Mouse (Mus musculus): Measurements from ENCODE around the gene Rag2.

Rag2 gene

DNA sequence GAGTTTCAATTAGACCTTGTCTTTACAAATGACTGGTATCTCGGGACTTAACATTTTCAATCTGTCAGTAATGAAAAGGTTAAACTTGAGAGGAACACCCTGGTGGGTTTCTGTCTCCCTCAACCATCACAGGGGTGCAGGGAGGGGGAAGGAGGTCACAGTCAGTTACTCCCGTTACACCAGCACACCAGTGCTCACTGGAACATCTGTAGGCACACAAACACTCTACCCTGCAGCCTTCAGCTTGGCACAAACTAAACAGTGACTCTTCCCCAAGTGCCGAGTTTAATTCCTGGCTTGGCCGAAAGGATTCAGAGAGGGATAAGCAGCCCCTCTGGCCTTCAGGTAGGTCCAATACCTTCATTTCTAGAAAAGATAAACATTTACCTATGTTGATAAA lies at the start of gene Rag2:
Gene Rag2 (plus strand): TSS at position 193 of the 400 bp plus-strand sequence.
- DNase-seq, result peak; percentile 89

DNA sequence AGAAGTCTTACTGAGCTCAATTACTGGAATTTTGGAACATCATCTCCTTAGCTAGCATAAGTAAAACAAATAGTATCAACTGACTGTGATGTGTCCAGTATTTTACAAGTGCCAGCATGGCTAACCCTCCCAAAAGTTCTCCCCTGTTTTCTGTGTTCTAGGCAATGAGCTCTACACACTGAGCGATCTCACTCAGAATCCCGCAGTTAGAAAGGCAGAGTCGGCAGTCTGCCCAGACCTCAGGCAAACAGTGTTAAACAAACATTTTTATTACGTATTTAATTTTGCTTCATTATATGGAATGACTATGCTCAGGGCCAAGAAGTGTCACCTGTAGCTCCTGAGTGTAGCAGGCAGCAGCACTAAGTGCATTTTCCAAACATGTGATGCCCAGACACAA lies 47.3 kb upstream of the Rag2 start:
- no peak for DNase-seq

DNA sequence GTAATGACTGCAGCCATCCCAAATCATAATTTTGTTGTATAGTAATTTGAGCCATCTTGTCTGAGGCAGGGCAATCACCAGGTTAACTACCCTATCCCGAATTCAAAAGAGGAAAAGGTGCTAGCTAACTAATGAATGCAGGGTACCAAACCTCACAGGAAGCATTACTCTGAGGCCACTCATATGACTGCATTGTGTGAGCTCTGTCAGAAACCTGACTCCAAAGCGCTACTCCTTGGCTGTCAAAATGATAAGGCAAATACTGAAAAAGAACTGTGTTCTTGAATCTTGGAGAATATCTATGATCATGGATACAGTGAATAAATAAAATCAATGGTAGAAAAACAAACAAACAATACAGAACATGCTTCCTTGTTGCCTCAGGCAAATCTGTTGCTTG lies 44.5 kb upstream of the Rag2 start:
- DNase-seq, result peak; percentile 21

DNA sequence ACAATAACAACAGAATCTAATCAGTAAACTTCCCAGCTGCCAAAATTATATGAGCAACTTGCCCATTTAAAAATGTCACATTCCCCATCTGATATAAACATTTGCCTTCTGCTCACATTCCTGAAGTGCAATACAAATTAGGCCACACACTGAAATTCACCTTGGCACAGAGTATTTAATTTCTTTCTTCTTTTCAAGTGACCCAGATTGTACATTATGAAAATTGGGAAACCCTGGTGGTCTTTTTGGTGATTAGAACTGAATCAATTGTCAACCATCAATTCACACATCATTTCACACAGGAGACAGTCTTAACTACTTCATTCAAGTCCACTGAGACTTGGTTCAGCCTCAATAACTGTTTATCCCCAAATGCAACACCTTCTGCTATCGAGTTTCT lies 44.1 kb upstream of the Rag2 start:
- peak; percentile 1 for DNase-seq

DNA sequence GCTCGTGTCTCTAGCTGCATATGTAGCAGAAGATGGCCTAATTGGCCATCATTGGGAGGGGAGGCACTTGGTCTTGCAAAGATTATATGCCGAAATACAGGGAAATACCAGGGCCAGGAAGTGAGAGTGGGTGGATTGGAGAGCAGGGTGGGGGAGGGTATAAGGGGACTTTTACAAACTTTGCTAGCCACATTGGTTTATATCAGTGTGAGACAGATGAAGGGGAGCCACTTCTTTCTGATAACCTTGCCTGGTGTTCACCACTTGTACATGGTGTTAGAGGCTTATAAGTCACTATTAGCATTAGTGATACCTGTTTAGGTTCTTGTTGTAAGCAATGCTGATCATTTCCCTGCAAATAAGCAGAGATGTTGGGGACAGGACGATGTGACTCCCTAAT lies 43.5 kb upstream of the Rag2 start:
- peak; percentile 26 for DNase-seq

DNA sequence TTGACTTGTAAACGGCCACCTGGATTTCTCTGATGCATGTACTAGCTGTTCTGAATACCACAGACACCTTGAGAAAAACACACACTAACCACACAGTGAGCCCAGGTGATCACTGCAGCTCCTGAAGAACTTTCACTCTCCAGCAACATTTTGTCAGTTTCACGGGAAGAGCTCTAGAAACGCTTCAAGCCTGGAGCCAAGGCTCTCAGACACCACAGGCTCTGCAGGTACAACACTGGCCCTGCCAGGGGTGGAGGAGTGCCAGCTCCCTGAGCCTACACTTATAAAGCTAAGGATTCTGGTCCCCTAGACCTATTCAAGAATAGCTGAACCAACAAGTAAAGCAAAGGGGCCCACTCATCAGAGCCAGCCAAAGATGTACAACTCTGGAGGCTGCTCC lies 43.1 kb upstream of the Rag2 start:
- DNase-seq, result peak; percentile 68

DNA sequence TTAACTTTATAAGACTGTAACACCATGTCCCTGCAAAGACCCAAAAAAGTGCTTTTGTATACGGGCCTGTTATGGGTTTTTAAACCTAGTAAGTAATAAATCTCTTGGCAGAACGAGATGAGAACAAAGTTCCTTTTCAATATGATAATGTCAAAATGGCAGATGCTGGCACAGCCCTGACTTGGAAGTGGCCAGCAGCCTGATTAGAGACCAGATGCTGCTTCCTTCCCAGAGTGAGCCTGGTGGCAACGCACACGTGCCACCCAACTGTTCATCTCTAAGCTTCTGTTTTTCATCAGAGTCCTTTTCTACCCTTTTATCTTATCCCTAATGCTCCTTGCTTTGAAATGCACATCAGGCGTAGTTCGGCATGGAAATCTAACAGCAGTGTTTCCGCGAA lies 33.2 kb upstream of the Rag2 start:
- DNase-seq, result peak; percentile 25

DNA sequence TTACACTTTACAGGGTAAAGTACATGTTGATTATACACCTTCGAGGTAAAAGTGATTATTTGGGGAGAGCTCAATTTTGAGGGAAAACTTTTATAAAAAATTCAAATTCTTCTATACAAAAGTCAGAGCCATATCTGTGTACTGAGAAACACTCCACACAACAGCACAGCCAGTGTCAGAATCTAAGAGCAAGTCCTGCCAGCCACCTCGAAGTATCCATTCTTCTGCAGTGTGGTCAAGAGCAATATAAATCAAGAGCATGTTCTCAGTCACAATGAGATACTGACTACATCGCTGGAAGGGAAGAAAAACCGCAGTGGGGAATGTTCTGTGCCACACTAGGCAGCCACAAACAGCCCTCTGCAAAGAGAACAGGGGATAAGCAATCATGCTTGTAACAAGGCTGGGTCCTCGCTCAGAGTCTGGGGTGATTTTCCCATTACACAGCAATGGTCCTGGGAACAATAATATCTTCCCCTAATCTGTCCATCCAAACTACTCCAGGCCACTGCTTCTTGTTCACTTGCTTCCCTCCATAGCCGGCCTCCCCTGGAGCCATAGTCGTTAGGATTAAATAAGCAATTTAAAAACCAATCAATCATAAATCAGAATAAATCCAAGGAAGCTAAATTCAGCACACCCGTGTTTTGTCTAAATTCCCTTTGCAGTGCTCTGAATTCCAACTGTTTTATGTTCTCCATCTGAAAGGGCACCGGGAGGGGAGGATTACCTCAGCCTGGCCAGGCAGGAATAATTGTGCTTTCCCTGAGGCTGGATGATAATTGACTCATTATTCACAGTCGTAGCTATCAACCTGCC lies 32.3 kb upstream of the Rag2 start:
- peak; percentile 46 for DNase-seq

DNA sequence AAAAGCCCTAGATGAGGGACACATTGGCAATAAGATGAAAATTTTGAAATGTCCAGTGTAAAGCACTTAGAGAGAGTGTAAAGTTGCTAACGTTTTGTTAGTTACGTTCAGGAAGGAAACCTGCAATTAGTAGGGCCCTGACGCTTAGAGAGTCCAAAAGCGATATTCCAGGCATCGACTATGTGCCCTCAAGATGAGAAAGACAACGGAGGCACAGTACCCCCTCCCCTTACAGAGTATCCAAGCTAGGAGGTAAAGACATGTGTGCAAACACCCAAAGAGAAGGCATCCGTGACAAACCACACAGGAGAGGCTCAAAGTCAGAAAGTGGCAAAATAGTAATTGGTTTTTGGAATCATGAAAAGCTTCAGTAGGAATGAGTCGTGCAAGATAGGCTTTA lies 31.6 kb upstream of the Rag2 start:
- DNase-seq, result peak; percentile 4

DNA sequence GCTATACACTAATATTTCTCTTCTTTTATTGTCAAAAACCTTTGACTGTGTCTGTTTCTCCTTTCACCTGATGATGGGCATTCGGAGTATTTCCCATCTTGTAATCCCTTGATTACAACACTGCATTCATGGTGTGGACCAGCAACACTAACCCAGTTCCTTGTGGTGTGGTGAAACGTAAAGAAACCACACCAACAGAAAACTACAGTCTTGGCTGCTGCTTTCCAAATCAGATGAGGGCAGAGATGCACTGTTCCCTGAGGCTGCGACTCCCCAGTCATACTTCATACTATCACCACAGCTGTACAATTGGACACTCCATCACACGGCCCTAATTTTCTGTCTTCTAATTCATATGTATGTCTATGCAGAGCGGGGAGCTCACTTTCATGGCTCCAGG lies 29.8 kb upstream of the Rag2 start:
- DNase-seq, result peak; percentile 15

DNA sequence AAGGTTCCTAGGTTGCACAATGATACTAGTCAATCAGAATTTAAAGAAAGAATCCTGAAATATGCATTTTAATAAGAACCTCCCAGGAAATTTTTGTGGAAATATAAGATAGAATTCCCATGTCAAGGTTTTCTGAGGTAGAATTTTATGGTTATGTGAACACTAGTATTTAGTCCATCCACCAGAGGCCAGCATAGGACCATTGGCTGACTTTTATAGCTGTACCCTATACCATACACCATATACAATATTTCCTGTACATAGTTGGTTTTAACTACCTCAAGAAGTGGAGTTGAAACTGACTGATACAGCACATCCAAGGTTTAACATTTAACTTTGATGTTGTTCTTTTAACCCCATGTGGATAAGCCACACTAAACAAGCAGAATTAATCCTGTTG lies 27.3 kb upstream of the Rag2 start:
- DNase-seq, result peak; percentile 63

DNA sequence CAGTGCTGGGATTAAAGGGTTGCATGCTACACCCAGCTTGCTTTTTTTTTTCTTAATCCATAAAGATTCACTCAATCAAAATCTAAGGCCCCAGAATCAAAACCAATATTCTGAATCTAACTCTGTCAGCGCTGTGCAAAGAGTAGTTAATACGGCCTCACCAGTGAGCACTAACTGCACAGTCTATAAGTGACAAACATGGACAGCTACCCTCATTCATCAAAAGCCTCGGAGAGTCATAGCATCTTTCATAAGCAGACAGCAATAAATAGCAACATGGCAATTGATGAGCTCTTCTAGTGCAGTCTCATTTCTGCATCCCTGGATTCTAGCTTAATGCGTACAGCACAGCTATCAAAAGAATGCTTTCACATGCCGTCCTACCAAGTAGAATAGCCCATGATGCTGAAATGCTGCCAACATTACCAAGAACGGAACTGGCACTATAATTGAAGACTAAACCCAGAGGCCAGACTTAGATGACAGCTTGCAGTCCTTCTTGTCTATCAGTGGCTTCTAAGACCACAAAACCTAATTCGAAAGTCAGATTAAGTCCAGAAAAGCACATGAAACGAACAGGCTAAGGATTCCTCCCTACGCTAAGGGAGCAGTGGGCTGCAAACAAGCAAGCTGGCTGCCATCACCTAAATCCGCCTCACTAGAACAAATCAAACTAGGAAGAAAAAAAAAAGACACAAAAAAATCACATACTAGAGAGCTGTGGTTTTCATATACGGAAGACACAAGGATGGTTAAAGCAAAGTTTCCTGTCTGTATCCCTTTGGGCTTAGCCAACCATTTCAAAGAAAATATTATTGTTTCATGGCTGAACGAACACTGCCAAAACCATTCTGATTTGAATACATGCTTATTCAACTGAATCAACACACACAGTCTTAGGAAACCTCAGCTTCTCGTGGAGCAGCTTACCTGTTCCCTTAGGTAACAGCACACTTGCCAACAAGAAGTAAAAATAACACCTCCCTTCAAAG lies 26.0 kb upstream of the Rag2 start:
- DNase-seq, result peak; percentile 4

DNA sequence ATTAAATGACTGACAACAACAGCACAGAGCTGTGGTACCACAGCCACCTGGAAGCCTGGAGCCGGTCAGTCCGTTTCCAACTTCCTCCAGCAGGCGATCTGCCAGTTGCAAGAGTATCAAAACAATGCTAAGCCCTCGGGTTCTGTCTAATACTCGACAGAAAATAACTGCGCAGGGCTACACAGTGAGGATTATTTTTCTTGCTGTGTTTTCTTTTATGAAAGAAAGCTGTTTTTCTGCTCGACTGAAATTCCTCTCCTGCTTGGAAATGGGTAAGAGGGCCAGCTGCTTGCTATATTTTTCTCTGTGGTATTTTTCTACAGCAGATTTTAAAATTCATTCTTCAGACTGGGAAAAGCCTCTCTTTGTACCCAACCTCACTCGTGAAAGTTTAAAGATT lies 23.8 kb upstream of the Rag2 start:
- DNase-seq, result peak; percentile 64

DNA sequence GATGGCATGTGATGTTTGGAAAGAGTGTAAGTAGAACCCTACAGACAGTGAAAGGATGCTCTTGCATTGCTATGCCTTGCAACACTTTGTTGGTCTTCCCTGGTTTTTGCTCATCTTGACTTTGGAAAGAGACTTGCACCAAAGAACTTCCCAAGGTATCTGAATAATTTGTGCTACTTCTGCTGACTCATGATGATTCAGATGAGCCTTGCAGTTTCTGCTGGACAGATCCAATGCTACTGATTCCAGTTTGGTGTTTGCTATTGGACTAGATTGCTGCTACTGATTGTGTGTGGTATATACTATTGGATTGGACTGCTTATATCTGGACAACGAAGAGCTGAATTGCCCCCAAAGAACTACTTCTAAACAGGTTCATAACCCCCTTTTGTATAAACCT lies 21.4 kb upstream of the Rag2 start:
- DNase-seq, result peak; percentile 2

DNA sequence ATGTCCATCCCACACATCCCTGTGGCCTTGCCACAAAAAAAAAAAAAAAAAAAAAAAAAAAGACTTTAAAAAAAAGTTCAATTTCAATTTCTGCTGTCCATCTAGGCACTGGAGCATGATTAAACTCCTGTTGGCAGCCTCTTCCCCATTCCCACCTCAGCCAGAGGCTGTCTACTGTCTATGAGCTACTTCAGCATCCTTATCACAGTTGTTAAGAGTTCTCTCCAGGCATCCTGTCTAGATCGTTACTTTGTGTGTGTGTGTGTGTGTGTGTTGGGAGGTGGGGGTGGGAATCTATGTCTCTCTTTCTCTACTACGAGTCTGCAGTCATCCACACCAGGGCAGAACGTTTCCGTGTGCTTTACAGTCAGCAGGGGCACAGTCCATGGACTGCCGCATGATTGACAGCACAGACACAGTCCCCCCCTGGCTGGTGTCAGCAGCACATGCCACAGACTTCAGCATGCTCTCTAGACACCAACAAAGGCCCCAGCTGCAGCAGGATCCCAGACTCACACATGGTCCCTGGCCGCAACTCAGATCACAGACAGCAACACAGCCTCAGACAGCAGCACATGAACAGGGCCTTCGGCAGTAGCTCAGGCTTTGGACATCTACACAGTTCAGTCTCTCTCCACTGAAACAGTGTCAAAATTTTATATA lies 16.2 kb upstream of the Rag2 start:
- DNase-seq, result peak; percentile 86

DNA sequence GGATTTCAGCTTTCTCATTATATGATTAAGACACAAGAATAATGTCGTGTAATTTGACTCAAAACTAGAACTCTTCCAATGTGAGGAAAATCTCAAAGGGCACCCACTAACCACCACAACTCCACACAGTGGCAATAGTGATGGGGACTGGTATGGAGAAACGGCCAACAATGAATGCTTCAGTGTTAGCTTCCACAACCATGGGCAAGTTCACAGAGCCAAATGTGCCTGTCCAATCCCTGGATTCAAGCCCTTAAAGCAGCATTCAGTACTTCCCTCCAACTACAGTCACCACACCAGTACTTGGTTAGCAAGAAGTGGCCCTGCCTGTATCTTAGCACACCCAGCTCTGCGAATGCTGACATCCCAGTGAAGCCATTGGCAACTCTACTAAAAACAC lies 13.7 kb upstream of the Rag2 start:
- DNase-seq, result no peak

DNA sequence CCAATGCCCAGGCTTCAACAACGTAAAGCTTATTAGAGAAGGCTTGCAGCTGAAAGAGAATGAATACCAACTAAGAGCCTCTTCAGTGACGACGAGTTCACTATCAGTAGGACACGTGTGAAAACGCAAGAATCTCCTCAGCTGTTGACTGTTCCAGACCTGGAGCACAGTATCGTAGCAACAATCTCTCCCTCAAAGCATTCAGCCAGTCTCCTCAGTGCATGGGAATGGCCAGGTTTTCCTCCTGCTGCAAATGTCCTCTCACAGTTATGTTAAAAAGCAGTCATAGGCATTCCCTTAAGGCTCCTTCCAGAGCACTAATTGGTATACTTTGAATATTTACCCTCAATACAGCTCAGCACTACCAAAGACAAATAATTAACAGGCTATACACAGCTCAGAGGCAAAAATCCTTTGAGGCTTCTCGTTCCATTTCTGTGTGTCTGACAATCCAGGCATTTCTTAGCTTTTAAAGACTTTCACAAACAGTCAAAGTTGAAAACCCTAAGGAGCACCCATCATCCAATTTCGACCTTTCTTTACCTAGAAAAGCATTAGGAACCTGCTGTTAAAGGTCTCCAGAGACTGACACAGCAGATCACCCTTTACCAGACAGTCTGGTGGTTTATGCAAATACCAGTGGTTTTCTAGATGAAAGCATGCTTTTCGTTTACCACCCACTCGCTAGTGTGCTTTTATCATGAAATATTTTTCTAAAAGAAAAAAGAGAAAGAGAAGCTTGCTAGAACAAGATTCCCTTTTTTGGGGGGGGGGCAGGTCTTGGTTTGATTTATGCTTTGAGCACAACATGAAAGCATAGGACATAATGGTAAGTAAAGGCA lies 8.8 kb upstream of the Rag2 start:
- DNase-seq, result no peak

DNA sequence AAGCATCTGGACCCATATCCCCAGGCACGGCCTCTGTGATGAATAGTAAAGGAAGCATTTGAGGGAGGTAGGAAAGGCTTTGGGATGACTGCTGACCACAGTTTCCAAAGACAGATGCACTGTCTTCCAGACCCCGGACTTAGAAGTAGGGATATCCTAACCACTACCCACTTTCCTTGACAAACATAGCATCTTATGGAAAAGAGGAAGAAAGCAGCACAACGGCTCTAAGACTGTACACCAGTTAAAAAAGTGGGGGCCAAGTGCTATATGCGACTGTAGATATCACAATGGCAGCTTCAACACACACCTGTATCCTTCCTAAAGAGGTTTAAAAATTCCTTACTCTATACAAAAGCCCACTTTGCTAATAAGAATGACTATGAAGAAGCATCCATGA lies 6.1 kb upstream of the Rag2 start:
- DNase-seq, result no peak

DNA sequence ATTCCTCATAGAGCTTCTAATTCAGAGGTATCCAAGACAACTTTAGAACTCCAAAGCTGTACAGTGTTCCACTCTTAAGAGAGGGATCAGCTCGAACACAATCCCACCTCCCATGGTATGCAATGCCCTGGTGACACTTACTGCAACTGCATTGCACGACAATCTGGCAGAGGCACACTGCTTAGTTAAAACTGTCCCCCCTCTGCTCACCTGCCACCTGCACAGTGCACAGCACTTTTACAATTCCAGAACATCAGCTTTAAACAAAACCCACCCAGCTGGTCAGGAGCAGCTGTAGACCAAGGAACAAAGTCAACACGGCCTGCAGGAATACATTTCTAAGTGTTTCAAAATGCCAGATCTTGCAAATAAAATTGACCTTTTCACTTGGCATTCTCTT lies 3.6 kb upstream of the Rag2 start:
- DNase-seq, result peak; percentile 71

DNA sequence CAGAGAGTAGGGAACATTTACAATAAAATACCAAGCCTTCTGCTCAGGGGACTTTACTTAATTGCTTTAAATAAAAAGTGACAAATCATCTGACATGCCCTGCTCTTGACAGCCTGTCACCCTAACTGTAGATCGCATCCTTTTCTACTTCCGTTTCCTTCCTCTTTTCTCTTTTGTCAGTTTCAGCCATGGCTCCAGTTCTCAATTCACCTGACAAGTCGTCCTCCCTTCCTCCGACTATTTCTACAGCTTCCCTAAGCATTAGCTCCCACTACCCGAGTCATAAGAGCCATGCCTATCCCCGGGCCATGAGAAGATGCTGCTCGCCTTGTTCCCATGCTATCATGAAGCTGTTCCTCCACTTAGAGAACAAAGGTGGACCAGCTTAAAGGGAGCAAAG lies 2.9 kb upstream of the Rag2 start:
- DNase-seq, result no peak

DNA sequence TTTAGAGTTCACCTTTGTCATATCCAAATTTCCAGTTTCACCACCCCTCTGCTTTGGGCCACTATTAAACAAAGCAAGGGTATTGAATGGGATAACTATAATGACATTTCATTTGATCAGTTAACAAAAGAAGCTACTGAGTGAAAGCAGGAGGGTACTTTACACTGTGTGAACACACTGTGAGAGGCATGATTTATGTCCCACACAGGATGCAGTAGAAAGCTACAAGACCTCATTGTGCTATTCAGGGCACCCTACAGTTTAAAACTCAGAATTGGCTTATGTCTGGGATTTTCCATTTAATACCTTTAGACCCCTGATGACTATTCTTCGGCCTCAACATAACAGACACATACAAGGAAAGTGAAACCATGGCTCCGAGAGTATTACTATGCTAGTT lies 1.5 kb upstream of the Rag2 start:
- DNase-seq, result no peak

DNA sequence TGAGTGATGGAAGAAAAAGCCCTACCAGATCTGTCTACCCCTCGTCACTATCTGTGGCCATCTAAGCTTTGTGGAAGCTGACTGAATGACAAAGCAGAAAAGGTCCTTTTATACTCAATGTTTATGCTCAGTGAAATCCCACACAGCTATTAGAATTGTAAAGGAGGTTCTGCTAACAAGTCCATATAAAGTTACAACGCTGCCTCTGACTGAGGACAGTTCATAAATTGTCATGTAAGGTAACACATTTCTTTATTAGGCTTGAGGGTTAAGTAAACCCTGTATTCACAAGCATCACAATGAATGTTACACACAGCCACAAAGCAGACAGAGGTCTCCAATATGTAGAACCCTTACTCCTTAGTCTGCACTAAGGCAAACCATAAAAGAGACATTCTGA lies 507 bp upstream of the Rag2 start:
- no peak for DNase-seq

DNA sequence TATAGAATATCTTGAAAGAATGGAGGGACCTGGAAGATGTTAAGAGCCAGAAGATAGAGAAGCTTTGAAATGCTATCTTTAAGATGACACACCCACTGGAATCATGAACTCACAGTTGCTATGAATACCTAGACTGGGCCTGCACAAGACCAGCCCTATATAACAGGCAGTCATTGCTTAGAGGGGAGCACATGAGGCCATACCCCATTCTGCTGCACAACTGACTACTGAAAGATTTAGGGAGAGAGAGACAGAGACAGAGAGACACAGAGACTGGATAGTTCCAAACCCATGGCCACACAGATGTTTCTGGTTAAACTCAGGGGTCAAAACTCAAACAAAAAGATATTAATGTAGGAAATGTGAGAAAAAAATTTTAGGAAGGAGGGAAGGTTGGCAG lies 2.7 kb downstream of the Rag2 start:
- DNase-seq, result no peak
